Mouse (Mus musculus): ENCODE measurements around the gene Gatad2a.

- TF ChIP-seq CTCF (IDR thresholded peaks at IDR 0.05; ENCODE audit: low read depth) (no peak), EP300 (IDR thresholded peaks at IDR 0.05; ENCODE audit: low read depth) (no peak)
Observed at GRCm38 (mm10) chr8:69959241-69959640, 36.9 kb downstream of the Gatad2a start.
